Mouse (Mus musculus): ENCODE results near the gene Vrk1.

The Vrk1 gene

GRCm38 (mm10) chr12:106010065-106010915 lies at the start of gene Vrk1:
Gene Vrk1, plus strand, starts transcription at chr12:106010228.
- DNase-seq (ENCODE audit: low spot score): peak; percentile 95

DNA sequence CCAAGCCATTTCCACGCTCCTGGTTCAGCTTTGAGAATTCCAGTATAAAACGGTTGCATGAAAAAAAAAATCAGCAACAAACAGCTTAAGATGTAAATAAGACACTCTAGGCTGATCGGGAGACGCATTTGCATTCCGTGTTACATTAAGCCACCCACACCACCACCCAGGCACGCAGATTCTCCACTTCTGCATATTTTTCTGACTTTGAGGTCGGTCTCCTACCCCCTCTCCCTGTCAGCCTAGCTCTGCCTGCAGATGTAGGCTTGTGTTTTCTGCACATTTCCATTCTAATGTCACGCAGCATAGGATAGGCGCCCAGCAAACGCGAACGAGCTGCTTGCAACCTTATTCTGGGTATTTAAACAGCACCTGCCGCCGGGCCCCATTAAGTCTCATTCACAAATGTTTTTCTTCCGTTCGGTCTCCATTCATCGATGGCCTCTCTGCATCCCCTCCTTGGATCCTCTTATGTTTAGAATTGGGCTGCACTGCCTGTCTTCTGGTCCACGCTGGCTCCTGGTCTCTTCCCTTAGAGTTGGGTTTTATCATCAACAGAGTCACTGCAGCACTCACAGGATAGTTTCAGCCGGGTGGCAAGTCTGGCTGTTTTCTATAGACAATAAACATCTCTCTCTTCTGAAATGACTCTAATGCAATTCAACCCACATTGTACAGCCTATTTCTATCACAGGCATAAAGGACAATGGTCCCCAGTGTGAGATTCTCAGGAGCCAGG lies 49.3 kb upstream of the Vrk1 start:
- DNase-seq (ENCODE audit: low spot score): no peak

DNA sequence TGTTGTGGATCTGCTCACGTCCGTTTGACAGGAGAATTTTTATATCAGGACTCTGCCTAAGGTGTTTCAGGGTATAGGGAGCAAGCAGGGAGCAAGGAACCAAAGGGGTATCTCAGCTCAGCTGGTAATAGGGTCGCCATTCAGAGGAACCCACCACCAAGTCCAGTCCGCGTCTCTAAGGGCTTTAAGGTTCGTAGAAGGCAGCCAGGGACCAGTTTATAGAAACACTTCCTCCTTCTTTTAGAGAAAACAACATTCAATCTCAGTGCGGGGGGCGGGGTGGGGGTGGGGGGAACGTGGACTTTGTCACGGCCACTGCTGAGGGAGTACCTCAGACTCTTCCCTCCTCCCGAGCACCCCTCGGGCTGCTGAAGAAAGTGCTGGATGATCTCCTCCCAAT lies 48.4 kb upstream of the Vrk1 start:
- no peak for DNase-seq (ENCODE audit: low spot score)

DNA sequence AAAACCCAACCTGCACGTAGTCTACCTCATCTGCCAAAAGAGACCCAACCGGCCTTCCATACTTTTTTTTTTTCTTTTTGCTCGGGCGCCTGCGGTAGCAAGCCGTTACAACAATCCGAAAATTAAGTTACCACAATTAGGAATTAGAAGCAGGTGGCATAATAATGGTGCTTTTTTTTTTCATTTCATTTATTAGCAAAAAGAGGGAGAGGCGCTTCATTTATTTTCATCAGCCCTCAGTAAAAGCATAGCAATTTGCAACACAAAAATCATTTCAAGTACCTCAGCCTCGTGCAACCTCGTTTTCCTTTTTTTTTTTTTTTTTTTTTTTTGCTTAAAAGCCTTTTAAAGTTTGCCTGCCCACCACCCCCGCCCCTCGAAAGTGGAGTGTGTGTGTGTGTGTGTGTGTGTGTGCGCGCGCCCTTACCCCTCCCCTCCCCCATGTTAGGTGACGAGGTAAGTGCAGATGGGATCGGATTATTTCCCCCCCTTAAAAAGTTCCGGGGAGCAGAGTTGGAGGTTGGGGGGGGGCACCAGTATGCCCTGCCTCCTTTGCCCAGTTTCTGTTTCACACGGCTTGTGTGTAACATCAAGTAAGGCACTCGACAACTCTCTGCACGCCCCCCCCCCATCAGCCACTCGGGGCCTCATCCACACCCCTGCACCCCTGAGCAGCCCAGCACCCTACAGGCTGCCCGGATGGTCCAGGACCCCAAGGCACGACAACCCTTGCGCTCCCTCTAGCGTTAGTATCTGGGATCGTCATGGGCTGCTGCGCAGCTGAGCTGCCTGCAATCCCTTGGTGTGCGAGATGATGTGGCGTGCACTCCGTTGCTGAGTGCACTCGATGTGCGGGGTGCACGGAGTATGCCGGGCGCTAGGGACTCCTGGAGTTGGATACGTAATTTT lies 47.7 kb upstream of the Vrk1 start:
- DNase-seq (ENCODE audit: low spot score): peak; percentile 81

DNA sequence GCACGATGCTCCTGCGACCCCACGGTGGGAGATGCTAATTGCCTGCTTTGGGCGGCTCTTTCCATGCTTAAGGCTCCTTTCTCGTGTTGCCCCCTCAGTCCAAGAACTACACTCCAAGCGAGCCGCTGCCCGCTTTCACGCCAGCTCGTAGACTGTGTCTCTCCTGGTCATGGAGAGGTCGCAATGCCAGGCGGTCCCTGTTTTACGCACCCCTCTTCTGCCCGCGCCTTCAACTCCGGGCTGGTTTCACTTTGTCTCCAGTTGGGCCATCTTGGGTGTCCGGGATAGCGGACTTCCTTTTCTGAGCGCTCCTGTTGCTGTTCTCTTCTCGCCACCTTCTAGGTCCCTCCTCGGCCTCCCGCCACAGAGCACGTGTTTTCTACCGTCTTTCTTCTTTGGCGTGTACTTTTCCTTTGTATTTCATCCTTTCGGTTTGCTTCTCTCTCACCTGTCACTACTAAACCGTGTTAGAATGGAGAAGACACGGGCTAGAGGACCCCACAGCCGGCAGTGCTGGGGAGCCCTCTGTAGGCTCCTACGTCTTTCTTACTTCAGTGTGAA lies 46.9 kb upstream of the Vrk1 start:
- DNase-seq (ENCODE audit: low spot score): no peak

DNA sequence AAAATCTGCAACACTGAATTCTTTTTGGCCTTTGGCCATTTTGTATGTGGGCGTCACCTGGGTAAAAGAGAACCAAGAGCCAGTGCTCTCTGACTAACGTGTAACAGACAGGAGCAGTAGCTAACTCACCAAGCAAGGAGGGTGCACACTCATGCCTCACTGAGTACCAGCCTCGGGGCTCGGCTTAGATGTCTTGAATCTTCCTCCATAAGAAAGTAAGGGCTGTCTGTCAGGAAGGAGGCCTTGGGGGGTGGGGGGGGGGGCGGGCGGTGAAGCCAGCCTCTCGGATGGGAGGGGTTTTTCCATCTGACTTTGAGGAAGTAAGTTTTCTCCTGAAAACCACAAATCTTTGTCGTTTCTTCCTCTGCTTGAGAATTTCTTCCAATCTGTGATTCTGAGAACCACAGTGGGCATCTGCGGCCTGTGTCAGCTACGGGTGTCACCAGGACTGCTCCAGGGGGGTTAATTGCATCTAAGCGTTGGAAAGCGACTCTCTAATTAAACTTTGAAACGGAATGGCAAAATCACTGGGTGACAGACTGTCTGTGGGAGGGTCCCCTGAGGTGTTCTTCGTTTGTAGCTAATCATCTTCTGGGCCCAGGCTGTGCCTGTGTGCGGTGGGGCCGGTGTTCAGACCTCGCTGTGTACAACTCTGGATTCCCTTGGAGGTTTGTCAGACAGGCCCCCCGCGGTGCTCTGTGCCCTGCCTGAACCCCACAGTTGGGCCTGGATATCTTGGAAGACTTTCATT lies 43.0 kb upstream of the Vrk1 start:
- no peak for DNase-seq (ENCODE audit: low spot score)

DNA sequence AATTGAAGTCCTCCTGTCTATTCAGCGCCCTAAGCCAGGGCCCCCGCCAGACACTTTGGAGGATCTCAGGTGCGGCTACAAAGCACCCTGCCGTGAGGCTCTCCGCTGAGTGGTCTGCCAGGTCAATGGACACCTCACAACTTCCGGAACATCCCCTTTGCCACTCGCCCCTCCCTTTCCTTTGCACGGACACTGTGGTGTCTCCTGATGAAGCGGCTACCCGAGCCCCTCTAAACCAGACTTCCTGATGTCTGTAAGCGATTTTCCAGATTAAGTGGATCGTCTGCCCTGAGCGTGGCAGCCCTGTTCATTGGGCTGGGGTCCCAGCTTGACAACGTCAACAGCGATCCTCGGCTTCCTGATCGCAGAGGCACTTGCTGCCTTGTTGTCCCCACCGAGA lies 42.2 kb upstream of the Vrk1 start:
- no peak for DNase-seq (ENCODE audit: low spot score)

- no peak for DNase-seq (ENCODE audit: low spot score)
Observed at GRCm38 (mm10) chr12:105971182-105971581, 38.8 kb upstream of the Vrk1 start.

DNA sequence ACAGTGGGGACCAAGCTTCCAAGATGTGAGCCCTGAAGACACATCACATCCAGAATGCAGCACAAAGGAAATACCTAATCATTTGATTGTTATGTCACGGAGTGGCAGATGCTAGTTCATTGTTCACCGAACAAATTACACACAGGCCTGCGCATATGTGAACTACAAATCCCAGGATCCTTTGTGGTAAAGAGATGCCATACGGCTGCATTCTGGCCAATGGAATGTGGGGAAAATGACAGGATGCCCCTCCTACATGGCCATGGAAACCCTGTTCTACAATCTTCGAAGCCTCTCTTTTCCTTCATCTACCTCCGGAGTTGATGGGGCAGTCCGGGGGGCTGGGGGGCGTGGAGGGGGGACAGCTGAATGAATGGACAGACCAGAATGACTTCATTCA lies 37.4 kb upstream of the Vrk1 start:
- no peak for DNase-seq (ENCODE audit: low spot score)

GRCm38 (mm10) chr12:105973691-105974090 lies 36.3 kb upstream of the Vrk1 start:
- no peak for DNase-seq (ENCODE audit: low spot score)

DNA sequence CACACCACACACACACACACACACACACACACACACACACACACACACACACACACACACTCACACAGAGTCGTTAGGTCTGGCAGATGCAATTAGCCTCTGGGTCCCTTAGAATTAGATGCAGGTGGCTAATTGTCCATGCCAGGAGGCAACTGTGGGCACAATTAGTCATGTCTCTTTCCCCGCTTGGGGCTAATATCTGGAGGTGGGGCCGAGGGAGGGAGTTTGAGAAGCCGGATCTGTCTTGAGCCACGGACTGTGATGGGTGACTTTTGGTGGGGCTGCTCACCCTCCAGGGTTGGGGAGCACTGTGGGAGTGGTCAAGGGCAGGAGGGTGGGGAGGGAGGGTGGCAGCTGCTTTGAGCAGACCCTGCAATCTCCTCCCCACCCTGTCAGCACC lies 35.9 kb upstream of the Vrk1 start:
- no peak for DNase-seq (ENCODE audit: low spot score)

DNA sequence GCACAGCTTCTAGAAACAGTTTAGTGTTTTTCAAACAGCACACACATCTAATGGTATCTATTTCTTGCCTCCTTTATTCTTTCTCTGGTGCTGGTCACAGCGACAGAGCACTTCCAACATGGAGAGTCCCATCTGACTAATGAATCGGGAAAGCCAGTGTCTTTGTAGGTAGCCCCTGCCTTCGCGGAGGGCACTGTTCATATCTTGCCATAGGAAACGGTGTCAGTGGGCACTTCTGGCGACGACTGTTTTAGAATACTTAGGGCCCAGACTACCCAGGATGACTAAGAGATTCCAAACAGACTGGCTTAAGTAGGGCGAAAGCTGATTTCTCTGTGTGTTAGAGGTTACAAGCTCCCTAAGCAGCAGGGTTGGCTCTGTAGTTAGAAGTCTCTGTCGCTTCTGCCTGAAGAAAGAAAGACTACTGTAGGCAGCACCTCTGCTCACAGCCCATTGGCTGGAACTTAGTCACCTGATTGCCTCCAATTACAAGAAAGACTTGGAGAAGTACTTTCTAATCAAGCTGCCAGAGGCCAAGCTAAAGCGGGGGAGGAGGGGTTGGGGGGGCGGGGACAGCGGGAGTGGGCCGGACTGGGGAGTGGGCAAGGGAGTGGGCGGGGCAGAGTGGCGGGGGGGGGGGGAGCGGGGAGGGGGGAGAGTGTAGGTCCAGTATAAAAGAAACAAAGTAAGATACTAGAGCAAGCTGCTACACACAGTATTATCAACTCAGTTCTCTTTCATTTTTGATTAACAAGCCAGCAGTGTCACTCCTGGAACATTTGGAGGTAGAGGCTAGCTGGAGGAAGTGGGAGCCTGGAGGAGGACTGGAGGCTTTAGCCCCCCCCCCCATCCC lies 28.7 kb upstream of the Vrk1 start:
- DNase-seq (ENCODE audit: low spot score): peak; percentile 69

DNA sequence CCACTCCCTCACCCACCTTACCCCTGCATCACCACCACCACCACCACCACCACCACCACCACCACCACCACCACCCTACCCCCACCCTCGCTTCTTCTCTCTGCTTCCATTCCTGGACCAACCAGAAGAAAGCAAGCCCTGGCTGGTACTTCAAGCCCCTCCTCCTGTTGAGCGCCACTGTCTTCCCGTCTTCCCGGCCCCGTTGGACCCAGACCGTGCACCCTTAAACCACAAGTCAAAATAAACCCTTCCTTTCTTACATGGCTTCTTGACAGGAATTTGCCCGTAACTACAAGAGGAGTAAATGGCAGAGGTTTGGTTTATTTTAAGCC lies 28.1 kb upstream of the Vrk1 start:
- DNase-seq (ENCODE audit: low spot score): no peak

GRCm38 (mm10) chr12:105982598-105982997 lies 27.4 kb upstream of the Vrk1 start:
- DNase-seq (ENCODE audit: low spot score): no peak

- no peak for DNase-seq (ENCODE audit: low spot score)
Observed at GRCm38 (mm10) chr12:105983499-105983898, 26.5 kb upstream of the Vrk1 start.

- DNase-seq (ENCODE audit: low spot score): no peak
Observed at GRCm38 (mm10) chr12:105988434-105988833, 21.6 kb upstream of the Vrk1 start.

- DNase-seq (ENCODE audit: low spot score): no peak
Observed at GRCm38 (mm10) chr12:105992756-105993155, 17.3 kb upstream of the Vrk1 start.

- no peak for DNase-seq (ENCODE audit: low spot score)
Observed at GRCm38 (mm10) chr12:105993356-105993755, 16.7 kb upstream of the Vrk1 start.

DNA sequence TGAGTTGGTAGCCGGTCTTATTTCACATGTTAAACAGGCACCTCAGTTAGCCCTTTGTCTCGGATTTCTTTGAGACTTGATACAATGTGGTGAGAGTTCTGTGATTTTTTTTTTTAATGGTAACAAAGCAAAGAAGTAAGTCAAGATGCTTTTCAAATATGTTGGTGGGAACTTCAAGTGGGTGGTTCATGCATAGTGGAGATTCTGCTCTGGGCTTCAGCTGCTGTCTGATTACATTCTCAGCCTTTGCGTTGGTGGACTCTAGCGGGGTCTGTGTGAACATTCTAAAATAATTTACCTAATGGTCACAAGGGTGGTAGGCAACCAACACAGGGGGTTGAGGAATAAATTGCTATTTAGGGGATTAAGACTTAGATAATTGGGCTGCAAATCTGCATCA lies 14.1 kb upstream of the Vrk1 start:
- DNase-seq (ENCODE audit: low spot score): no peak

GRCm38 (mm10) chr12:105997028-105997786 lies 12.8 kb upstream of the Vrk1 start:
- DNase-seq (ENCODE audit: low spot score): no peak
